Mouse (Mus musculus) cerebellum, adult 11-12 months (tissue): ENCODE data around the gene Col5a1.

ENCODE experiments used
- DNase-seq: peaks from one replicate; pipeline ENCODE4 v3.0.0; 2022

Col5a1 gene

DNA sequence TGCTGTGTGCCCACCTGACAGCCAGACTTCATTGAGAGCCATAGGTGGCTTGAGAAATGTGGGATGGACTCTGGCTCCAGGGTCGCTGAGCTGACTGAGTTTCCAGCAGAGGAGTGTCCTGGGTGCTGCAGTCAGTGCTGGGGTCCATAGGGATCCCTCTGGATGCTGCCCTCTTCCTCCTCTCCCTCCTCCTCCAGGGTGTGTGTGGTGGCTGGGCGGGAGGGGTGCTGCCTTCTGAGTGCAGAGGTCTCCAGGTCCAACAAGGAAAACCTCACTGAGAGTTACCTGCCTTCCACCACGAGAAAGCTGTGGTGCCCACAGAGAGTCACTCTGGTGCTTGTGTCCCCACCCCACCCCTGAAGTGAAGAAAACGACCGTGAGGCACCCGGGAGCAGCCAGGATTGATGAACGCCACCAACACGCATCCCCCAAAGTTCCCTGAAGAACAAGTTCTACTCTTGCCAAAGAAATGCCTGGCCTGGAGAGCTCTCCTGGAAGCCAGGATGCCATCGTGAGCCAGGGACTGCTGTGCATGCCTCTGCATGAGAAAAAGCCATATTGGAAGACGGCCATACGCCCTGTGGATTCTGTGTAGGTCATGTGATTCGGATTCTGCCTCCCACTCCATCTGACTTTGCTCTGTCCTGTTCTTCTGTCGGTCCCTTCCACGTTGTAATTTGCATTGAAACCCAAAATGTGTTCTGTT lies 152.3 kb downstream of the Col5a1 start:
- DNase-seq = peak; percentile 69

DNA sequence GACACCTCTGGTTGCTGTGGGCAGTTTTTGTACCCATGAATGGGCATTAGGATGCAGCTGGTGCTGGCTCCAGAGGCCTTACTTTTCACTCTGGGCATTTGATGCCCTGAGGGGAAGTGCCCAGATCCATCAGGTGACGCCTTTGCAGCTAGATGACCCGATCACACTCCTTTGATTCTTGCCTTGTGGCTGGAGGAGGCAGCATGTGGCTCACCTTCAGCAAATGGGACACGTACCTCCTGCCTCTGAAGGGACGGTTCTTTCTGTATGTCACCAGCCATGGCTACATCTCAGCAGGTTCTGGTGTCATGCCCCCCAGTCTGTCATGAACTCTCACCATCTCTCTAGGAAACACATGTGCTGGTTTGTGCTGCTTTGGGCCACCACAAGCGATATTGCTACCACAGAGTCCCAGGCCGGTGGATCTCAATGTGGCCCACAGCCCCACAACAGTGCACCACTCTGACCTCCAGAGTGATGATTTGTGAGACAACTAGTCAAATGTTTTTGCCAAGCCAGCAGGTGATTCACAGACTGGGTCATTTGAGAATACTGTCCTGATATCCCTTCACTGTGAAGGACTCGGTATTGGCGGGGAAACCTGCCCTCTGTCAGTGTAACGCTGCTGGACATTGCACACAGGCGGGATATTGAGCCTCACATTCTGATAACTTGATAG lies 153.6 kb downstream of the Col5a1 start:
- DNase-seq = no peak

DNA sequence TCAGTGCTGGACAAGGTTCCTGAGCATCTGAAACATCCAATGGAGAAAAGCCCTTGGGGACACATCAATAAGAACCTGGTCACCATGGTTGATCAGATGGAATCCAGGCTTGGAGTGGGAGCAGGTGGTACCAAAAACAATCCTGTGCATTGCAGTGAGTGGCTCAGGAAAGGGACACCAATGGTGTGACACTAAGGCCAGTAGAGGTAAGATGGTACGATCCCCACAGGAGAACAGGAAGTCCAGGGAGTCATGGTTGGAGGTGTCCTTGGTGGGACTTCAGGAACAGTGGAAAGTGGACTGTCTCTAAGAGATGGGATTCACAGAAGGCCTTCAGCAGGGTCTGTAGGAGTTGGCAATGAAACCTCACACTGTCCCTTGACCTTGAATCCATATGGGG lies 154.2 kb downstream of the Col5a1 start:
- DNase-seq = no peak

DNA sequence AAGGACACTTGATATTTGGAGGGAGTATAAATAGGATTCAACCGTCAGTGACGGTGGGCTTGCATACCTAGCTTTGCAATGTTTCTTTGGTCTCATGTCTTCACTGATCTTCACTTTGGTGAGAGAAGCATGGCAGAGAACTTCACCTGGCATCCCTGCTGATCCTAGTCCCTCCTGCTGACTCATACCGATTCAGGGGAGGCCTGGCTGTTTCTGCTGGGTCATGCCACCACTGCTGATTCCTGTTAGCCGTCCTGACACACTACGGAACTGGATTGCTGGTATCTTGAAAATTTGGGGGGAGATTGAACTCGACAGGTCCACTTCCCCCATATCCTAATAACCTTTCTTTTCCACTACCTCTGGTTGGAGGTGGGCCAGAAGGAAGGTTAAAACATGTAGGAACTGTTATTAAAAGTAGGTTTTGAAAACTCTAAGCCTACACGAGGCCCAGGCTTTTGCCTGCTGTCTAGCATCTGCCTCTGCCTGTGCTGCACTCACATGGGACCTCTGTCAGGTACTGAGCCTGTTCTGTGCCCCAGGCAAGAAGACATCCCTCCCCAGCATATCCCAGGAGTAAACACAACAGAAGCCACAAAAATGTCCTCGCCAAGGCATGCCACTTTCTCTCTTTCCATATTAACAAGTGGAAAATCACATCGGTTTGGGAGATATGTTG lies 158.8 kb downstream of the Col5a1 start:
- DNase-seq = no peak

DNA sequence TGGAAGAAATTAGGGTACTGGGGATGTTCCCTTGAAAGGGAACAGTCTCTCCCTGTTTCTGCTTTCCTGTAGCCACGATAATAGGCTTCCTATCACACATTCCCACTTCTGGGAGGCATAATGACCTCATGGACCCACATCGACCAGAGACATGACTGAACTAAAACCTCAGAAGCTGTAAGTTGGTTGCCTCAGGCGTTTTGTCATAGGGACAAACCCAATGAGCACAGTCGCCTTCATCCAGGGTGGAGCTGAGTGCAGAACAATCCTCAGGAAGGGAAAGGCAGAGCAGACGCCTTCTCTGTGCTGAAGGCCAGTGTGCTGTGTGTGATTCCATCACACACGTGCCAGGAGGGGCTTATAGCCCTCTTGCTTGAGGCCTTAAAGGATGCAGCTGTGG lies 160.1 kb downstream of the Col5a1 start:
- DNase-seq = no peak

DNA sequence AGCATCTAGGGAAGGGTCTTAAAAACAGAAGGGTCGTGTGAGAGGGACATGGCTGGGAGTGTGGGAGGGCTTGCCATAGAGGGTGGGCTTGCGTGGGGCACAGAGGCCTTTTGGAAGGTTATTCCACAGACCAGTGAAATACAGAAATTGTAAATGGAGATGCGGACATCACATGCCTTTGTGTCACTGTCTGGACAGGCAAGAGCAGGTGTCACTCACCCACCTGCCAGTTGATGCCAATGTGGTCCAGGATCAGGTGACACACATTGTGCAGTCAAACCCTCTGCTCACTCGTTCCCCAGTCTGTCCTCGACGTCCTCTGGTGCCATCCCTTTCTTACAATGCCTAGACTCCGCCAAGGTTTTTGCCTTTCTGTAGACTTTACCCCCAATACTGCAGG lies 160.9 kb downstream of the Col5a1 start:
- DNase-seq = no peak

DNA sequence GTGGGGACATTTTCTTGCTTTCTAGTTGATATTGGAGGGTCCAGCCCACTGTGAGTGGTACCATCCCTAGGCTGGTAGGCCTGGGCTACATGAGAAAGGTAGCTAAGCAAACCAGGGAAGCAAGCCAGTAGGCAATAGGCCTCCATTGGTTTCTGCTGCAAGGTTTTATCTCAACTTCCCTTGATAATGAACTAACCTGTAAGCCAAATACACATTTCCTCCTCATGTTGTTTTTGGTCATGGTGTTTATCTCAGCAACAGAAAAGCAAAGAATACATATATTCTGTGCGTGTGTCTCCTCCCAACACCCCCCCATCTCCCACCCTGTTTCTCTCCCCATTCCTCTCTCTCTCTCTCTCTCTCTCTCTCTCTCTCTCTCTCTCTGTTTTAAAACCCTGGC lies 173.7 kb downstream of the Col5a1 start:
- no peak for DNase-seq

DNA sequence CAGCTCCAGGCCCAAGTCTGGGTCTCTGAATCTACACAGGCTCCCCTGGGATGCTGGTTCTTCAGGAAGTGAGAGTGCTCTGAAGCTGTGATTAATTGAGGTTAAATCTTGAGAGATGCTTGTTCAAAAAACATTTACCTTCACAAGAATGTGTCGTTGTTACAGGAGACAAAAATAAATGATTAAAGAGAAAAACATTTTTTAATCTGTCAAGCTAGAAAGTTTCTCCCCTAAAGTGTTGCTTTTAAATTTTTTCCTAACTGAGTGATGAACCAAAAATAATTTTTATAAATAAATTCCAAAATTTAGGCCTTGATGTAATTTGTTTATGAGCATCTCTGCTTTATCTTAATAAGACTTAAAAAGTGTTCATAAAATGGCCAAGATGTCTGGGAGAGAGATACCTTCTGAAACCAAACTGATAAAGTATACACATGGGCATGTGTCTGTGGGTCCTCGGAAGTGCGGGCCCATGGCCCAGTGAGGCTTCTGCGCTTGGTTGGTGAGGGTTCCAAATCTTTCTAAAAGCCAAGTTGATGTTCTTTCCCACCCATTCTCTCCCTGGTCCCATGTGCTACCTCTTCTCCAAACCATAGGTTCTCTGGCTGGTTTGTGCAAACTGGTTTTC lies 177.6 kb downstream of the Col5a1 start:
- DNase-seq = no peak

DNA sequence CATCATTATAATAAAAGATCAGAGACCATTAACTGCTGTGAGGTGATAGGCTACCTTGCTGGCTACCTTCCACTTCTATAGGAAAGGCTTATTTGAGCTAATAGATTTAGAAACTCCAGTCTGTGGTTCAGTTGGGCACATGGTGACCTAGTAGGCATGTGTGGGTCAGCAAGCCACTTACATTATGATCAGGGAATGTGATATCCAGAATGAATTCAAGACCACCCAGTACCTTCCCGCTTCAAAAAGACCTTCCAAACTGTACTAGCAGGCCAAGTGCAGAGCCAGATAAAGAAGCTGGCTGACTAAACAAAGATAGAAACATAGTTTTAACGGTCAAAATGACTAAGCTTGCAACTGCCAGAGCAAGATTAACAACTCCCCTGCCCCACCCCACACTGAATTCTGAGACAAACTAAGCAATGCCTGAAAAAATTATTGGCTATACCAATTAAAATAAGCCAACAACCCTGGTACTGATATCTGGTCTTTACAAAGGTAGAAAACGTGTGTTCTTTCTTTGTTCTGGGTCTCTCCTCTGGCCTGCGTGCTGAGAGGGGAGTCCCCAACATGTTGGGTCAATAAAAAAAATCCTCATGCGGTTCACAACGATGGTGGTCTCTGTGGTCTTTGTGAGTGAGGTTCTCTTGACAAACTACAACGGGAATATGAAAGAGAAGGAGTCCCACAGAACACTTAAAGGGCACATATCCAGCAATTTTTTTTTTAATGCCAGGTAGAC lies 178.3 kb downstream of the Col5a1 start:
- DNase-seq = no peak

DNA sequence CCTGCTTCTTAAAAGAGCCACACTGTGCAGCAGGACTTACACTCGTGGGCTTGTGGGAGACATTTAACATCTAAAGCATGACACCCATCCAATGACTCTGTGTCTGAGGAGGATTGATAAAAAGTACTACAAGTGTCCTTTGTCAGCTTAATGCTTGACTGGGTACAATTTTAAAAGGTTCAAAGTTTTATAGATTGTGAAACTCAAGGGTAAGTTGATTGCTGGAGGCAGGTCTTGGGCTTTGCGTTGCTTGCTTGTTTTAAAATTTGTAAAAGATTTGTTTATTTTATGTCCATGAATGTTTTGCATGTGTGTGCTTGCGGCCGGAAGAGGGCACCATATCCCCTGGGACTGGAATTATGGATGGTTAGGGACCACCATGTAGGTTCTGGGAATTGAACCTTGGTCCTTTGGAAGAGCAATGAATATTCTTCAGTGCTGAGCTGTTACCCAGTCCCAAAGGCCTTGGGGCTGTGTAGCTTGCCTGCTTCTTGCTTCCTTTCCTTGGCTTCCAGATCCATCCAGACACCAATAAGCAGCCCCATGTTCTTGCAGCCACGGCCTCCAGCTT lies 178.9 kb downstream of the Col5a1 start:
- no peak for DNase-seq

DNA sequence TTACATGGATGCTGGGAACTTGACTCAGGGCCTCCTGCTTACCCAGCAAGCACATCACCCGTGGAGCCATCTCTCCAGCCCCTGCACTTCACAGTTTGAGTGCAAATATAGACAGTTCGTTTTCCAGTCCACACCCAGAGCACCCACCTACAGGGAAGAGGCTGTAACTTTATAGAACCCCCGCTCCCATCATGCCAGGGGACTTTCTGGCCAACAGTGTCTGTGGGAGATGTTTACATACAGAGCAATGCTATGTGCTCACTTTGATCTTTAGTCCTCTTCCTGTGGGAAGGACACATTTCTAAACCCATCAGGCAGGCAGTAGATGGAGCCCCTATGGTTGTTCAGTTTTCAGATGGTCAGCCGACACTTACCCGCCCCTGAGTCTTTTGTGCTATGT lies 180.5 kb downstream of the Col5a1 start:
- DNase-seq = no peak

DNA sequence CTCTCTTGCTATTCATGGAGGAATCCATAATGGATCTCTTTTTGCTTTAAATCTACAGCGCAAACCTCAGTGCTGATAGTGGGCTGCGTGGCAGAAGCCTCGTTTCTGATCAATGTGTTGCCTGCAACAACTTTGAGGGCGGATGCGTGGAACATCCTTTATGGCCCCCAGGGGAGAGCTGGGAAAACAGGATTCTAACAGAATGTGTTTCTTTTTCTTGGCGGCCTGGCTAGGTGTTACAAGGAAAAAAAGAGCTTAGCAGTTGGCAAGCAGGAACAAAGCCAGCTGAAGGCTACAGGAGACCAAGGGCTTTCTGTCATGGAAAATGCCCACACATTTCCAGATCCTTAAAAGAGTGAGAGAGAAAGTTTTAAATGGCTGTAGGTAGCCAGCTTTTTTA lies 180.9 kb downstream of the Col5a1 start:
- DNase-seq = peak; percentile 37

DNA sequence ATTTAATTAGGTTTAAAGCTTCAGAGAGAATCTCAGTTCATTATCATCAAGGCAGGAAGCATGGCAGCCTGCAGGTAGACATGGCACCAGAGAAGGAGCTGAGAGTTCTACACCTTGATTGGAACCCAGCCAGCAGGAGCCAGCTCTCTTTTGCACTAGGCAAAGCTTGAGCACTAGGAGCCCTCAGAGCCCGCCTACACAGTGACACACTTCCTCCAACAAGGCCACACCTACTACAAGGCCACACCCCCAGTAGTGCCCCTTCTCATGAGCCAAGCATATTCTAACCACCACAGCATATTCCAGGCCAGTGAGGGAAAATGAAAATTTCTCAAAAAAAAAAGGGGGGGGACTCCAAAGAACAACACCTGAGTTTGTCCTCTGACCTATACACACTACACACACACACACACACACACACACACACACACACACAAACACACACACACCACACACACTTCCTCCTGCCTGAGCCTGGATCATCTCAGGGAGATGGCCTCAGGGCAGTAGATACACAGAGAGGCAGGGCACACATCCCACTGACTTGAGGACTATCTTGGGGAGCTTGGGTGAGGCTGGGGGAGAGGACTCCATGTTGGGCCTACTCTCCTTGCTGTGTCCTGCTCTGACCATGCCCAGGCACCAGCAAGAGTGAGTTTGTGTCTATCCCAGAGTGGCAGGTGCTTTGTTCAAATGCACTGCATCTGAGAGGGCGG lies 181.8 kb downstream of the Col5a1 start:
- DNase-seq = peak; percentile 32

DNA sequence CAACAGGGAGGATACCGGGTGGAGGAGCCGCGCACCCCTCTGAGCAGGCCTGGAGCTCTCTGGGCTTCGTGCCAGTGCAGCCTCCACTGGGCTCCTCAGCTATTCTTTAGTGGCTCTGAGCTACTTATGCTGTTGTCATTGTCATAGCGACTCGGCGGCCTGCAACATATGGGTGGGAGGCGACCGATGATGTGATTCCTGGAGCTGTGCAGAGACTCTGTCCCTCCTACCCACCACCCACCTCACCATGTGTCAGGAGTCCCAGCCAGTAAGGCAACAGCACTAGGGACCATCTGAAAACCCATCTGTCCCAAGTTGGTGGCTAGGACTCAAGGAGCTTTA lies 182.3 kb downstream of the Col5a1 start:
- DNase-seq = peak; percentile 28

DNA sequence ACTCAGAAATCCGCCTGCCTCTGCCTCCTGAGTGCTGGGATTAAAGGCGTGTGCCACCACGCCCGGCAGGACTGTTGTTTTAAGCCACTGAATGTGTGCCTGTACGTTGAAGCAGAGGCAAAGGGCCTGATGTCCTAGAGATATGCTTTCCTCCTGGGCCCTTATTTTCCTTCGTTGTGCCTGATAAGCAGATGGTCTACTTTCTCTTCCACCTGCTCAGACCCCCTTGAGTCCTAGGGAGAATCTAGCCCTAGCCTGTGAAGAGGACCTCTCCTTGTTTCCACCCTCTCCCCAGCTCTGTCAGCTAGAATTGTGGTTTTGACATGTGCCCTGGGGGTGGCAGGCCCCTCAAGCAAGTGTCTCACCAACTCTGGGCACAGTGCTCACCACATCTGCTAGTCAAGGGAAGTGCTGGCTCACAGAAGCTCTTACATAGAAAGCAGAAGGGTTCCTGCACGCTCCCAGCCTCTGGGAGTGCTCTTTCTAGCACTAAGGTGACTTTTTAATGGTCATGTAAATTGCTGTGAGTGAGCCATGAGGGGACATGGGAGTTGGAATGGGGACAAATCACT lies 189.5 kb downstream of the Col5a1 start:
- no peak for DNase-seq

DNA sequence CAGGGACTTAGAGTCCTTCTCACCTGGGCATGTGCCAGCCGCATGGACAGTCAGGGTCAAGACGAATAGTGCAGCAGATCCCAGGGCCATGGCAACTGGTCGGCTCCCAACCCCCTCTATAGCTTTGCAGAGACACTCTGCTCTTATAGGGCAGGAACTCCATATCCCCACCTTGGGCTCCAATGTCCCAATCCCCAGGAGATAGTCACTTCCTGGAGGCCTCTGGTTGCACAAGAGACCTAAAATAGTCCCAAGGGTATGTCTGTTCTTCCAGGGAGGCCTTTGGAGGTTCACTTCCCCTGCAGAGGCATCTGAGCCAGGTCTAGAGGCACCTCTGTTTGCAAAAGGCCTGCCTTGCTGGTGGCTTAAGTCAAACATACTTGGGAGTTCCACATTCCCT lies 198.5 kb downstream of the Col5a1 start, which contains the start of gene Fcnb:
Gene Fcnb, minus strand, starts transcription at position 118 of the 400 bp plus-strand sequence.
- DNase-seq = no peak

DNA sequence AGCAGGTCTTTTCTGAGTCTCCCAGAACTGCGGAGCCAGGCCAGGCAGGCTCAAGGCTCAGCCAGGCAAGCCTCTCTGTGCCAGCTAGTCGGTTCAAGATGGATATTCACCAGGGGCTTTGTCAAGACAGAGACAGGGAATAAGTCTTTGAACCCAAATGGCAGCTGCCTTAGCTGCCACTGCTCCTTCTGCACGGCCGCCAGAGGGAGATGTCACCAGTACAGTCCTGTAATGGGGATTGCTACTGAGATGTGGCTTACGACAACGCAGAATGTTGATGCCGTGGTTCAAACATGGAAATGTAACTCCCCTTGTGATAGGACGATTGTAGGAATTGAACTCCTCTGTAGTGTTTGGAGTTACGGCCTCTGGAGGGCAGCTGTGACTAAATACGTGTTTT lies 199.9 kb downstream of the Col5a1 start:
- DNase-seq = no peak

DNA sequence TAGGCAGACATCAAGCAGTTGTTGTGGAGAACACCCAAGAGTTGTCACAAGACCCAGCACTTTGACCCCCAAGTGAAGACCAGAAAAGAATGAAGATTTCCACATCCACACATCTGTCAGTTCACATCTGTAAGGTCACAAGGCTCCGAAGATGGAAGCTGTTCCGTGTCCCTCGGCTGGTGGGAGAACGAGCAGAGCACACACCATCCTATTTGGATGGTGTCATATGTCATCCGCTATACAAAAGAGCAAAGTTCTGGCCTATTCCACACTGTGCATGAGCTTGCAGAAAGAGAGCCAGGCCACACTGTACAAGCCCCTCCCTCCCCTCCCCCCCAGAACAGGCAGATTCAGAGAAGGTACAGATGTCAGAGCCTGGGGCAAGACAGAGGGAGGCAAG lies 202.9 kb downstream of the Col5a1 start:
- DNase-seq = no peak
